Mouse (Mus musculus): ENCODE measurements at regions not wholly inside any gene's neighbourhood (a gene's known extent, or its start where the extent isn't known, plus 50 kb on each side); places are given as distances from the start of the nearest gene placed in this dataset.
A peak's percentile ranks its signal among the peaks of the same experiment; 100 is the strongest.

DNA sequence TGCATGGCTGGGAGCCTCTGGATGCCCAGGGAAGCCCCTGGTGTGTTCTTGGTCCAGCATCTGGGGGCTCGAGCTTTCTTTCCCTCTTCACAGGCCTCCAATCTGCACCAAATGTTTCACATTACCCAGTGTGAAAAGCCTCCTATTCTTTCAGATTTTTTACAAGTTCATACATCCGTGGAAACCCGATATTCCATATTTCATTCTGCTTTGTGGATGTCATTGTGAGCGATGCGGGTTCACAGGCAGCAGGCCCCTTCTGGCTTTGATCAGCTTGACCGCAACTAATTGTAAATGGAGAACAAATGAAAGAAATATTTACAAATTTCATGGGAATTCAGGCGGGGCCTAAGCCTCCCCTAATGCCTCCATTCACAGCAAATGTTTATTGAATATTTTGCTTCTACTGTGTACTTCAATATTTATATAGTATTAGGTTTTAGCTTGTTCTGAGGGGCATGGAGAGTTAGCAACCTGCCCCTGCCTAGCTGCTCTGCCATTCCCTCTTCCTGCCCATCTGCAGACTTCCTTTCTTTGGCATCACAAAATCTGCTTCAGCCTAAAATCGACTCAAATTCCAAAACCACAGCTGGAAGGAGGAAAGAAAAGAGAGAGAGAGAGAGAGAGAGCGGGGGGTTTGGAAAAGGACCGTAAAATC, 251.6 kb downstream of the Dmrt2 start:
- no peak overlapping the region for H3K4me3 ChIP-seq
- no peak for DNase-seq (ENCODE audit: extremely low spot score in 1 of 2, low spot score in 2 of 2)
- no peak overlapping the region for H3K27ac ChIP-seq
- TF ChIP-seq CTCF (IDR thresholded peaks at IDR 0.05): no peak
- intact Hi-C loops (cut with DNase I): no loop called here

DNA sequence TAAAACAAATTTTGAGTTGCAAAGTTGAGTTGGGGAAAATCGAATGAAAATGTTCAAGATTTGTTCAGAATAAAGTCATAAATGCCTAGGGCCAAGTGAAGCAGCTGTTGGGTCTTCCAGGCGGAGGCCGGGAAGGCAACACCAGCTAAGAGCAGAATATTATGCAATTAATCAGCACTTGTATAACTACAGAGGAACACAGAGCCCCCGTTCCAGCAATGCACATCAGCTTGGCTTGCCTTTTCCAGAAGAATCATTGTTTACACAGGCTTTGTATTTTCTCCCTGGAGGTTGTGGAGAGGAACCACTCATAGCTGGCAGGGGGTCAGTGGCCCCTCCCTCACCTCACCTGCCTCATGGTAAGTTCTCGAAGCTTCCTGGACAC, 252.2 kb downstream of the Dmrt2 start:
- TF ChIP-seq CTCF (IDR thresholded peaks at IDR 0.05): no peak
- intact Hi-C loops (cut with DNase I): no loop called here
- Histone ChIP-seq H3K4me3 (no peak overlapping the region), H3K27ac (no peak overlapping the region)
- no peak for DNase-seq (ENCODE audit: extremely low spot score in 1 of 2, low spot score in 2 of 2)

DNA sequence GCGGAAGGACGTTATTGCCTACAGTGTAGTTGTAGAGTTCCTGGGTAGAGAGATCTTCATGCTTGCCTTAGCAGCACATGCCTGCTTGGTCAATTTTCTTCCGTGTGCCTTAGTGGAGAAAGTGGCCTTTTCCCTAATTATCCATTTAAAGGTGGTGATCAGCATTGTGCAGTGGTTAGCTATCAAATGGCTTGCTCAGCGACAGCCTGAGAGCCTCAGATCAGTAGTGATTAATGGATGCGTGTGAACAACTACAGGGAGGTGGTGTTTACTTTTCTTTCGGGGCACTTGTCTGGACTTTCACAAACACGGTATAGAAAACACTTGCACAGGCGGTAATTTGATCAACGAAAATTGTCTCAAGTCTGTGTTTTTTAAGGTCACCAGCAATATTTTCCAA, 255.0 kb downstream of the Dmrt2 start:
- TF ChIP-seq CTCF (IDR thresholded peaks at IDR 0.05): no peak
- Histone ChIP-seq H3K4me3 (no peak overlapping the region), H3K27ac (no peak overlapping the region)
- intact Hi-C loops (cut with DNase I): no loop called here
- DNase-seq (ENCODE audit: extremely low spot score in 1 of 2, low spot score in 2 of 2): no peak

DNA sequence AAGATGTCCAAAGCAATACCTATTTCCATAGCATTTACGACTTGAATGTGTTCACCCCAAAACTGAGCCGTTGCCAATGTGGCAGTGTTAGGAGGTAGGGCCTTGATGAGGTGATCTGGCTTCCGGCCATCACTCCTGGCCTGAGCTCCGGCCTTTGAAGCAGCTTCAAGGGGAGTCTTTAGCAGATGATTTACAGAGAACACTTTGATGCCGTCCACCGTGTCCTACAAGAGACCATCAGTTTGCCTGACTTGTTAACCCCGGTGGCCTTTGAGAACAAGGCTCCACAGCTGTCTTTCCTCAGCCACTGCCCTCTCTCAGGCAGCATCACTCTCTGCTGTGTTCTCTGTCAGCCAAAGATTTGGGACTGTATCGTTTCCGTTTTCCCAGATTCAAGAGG, 265.1 kb downstream of the Dmrt2 start:
- intact Hi-C loops (cut with DNase I): no loop called here
- Histone ChIP-seq H3K27ac (no peak overlapping the region), H3K4me3 (no peak overlapping the region)
- DNase-seq (ENCODE audit: extremely low spot score in 1 of 2, low spot score in 2 of 2): no peak
- no peak for TF ChIP-seq CTCF (IDR thresholded peaks at IDR 0.05)

DNA sequence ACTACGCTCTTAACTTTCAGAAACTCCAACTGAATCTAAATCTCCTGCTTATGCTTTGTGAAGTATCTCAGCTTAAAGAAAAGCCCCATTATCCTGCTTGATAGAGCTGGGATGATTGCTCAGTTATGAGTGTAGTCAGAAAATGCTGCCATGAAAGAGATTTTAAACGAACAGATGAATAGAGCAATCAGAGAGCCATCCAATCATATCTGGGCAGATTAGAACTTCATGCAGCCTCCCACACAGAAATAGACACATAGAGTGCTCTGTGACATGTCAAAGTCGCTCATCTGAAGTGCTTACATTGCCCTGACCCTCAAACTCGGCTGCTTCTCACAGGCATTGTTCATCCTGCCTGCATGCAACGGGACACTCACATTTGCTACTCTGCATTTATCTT, 299.0 kb downstream of the Dmrt2 start:
- intact Hi-C loops (cut with DNase I): no loop called here
- Histone ChIP-seq H3K27ac (no peak overlapping the region), H3K4me3 (no peak overlapping the region)
- DNase-seq (ENCODE audit: extremely low spot score in 1 of 2, low spot score in 2 of 2): no peak
- TF ChIP-seq CTCF (IDR thresholded peaks at IDR 0.05): no peak

DNA sequence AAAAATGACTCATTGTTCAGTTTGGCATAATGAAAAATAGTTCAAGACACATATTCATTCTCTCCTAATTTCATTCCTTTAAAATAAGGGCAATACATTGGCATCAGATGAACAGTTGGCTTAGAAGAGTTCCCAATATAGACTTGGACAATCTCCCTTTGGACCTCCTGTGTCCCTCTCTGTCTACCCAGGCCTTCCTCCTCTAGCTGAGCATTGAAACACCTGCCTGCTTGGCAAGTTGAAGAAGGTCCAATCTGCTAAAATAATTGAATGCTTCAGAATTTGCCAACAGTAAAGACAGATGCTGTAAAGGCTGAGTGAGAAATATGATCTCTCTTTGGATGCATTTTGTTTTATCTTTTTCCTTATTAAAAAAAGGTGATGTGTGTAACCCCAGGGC, 303.0 kb downstream of the Dmrt2 start:
- intact Hi-C loops (cut with DNase I): no loop called here
- Histone ChIP-seq H3K27ac (no peak overlapping the region), H3K4me3 (no peak overlapping the region)
- no peak for DNase-seq (ENCODE audit: extremely low spot score in 1 of 2, low spot score in 2 of 2)
- no peak for TF ChIP-seq CTCF (IDR thresholded peaks at IDR 0.05)

DNA sequence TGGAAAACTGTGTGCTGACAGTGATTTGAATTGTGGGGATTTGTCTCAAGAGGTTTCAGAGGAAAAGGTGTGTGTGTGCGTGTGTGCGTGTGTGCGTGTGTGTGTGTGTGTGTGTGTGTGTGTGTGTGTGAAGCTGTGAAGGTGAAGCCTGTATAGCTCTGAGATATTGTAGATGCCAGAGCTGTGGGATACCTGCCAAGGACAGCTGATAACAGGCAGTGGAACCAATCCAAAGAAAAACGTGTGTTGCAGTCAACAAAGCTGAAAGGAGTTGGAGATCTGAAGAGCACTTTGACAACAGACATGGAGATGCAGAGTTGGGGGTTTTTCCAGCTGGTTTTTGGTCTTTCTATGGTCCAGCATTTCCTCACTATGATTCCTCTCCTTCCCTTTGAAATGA, 308.1 kb downstream of the Dmrt2 start:
- Histone ChIP-seq H3K4me3 (no peak overlapping the region), H3K27ac (no peak overlapping the region)
- no peak for DNase-seq (ENCODE audit: extremely low spot score in 1 of 2, low spot score in 2 of 2)
- intact Hi-C loops (cut with DNase I): no loop called here
- TF ChIP-seq CTCF (IDR thresholded peaks at IDR 0.05): no peak

DNA sequence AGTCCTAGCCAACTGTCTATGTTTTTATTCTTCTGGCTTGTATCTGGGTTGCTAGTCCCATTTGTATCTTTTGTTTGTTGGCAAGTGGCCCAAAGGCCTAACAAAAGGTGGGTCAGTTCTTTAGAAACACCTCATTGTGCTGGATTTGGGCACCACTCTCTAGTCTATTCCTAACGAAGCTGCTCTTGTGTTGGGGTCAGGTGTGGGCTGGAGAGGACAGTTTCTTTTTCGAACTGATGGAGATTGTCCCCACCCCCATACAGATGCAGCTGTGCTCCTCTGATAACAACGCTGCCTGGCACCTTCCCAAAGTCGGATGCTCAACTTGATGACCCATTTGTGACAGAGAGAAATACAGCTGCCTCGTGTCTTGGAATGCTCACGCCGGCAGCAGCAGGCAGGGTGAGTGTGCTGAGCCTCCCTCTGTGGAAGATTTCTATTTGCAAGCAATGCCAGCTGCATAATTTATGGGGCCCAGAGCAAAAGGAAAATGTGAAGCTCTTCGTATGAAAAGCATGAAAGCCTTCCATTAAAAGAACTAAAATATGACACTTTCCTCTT, 342.5 kb downstream of the Dmrt2 start:
- intact Hi-C loops (cut with DNase I): no loop called here
- Histone ChIP-seq H3K27ac (no peak overlapping the region), H3K4me3 (no peak overlapping the region)
- peak; percentile 10 to 14 for DNase-seq (ENCODE audit: extremely low spot score in 1 of 2, low spot score in 2 of 2)
- no peak for TF ChIP-seq CTCF (IDR thresholded peaks at IDR 0.05)

DNA sequence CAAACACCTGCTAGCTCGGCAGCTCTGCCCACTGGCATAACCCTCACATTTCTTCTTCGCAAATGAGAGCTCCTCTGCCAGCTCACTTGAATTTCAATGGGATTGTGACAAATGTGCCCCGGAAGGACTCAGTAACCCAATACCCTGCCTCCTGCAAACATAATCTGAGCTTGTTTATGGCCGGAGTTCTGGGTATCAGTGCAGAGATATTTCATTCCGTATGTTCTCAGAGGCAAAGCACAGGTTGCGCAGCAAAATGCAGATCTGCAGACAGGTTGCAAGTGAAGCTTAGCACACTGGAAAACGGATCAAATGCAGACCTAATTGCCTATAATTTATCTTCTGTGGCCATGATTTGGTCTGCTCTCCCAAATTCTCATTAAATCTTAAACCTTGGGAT, 348.9 kb downstream of the Dmrt2 start:
- no peak overlapping the region for H3K4me3 ChIP-seq
- DNase-seq (ENCODE audit: extremely low spot score in 1 of 2, low spot score in 2 of 2): no peak
- intact Hi-C loops (cut with DNase I): no loop called here
- no peak for TF ChIP-seq CTCF (IDR thresholded peaks at IDR 0.05)
- no peak overlapping the region for H3K27ac ChIP-seq

DNA sequence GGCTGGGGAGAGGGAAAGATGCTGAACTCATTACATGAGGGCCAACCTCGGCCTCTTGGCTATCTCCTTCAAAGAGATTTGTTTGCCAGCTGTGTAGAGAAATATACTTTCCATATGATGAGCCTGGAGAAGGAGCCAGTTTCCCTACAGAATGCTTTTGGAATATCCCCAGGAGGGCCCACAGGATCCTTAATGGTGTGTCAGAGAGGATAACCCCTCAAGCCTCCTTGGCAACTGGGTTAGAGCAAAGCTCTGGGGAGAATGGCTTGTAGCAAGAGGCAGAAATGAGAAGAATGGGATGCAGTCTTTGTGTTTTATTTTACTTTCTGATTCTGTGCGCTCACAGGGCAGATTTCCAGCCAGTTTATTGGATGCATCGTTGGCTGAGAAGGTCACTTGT, 353.9 kb downstream of the Dmrt2 start:
- H3K4me3 ChIP-seq: no peak overlapping the region
- intact Hi-C loops (cut with DNase I): no loop called here
- H3K27ac ChIP-seq: no peak overlapping the region
- no peak for DNase-seq (ENCODE audit: extremely low spot score in 1 of 2, low spot score in 2 of 2)
- no peak for TF ChIP-seq CTCF (IDR thresholded peaks at IDR 0.05)

DNA sequence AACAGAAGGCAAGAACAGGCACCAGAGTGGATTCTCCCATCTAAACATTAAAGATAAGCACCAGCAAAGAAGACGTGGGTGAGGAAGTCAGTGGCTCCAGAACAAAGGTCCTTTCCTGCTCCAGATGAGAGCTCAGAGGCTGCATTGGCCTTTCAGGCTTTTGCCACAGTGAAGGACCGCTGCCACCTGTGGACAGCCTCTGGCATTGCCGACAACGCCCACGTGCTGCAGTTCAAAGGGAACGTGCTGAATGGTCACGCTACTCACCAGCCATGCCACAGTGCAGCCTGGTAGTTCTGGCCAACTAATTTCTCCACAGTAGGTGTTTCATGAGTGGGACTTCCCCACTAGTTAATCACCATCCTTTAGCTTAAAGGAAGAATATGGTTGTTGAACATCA, 365.1 kb downstream of the Dmrt2 start:
- intact Hi-C loops (cut with DNase I): no loop called here
- peak in 1 of 2 experiments; percentile 16 for DNase-seq (ENCODE audit: extremely low spot score in 1 of 2, low spot score in 2 of 2)
- TF ChIP-seq CTCF (IDR thresholded peaks at IDR 0.05): peak; percentile 25
- Histone ChIP-seq H3K27ac (no peak overlapping the region), H3K4me3 (no peak overlapping the region)

DNA sequence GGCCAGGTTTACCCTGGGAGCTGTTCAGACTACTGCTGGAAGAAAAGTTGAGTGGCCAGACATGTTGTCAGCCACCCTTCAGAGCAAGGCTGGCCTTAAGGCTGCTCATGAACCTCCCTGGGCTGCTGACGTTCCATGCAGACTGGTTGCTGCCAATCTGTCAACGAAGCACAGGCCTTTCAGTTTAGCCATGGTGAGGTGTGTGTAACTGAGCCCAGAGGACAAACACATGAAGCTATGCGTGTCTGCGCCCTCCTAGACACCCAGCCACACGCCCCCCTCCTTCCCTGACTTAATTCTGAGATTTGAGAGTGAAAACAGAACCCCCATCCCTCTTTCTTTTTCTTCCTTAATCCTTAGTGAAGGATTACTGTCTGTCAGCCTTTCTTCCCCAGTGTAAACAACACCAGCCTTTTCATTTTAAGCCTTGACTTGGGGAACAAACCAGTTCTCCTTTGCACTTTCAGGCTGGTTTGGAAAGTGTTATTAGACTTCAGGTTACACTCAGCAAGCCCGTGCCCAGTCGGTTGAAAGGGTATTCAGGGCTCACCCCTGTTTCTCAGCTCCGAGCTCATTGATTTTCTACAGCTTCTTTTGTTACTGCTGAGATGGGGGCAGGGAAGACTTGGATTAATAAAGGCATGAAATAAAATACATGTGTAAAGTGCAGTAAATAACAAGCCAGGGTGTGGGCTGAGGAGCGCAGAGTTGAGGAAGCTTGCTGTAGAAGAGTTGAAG, 379.4 kb downstream of the Dmrt2 start:
- intact Hi-C loops (cut with DNase I): no loop called here
- TF ChIP-seq CTCF (IDR thresholded peaks at IDR 0.05): no peak

DNA sequence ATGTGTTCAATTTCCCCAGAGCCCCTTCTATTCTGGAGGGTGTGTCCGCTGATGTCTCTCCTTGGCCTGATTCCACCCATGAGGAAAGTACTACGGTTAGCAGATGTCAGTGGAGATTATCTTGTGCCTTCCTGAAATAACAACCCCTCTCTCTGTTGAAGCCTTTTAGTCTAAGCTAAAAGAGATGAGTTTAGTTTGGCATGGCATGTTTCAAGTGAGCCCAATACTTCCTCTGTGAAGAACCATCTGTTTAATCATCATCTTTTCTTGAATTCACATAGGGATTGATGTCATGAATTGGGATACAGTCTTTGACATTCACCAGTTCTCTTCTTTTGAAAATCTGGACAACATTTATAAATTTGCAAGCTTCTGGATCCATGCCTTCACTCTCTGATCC, 387.5 kb downstream of the Dmrt2 start:
- H3K4me3 ChIP-seq: no peak overlapping the region
- no peak overlapping the region for H3K27ac ChIP-seq
- intact Hi-C loops (cut with DNase I): no loop called here
- DNase-seq (ENCODE audit: extremely low spot score in 1 of 2, low spot score in 2 of 2): no peak
- TF ChIP-seq CTCF (IDR thresholded peaks at IDR 0.05): no peak

More for the DNA sequence above, 379.4 kb downstream of the Dmrt2 start:
- no peak for DNase-seq (ENCODE audit: extremely low spot score in 1 of 2, low spot score in 2 of 2)
- Histone ChIP-seq H3K27ac (no peak overlapping the region), H3K4me3 (no peak overlapping the region)

Data from left cerebral cortex, adult 2 months (tissue).